Mouse (Mus musculus): Measurements from ENCODE around the gene Safb. TPM values are rescaled to one million over a fixed set of nuclear protein-coding genes. Genes with fewer than 3 reads are reported as not detected.

Safb gene
- polyA plus RNA-seq, 1 experiment = 226 TPM

DNA sequence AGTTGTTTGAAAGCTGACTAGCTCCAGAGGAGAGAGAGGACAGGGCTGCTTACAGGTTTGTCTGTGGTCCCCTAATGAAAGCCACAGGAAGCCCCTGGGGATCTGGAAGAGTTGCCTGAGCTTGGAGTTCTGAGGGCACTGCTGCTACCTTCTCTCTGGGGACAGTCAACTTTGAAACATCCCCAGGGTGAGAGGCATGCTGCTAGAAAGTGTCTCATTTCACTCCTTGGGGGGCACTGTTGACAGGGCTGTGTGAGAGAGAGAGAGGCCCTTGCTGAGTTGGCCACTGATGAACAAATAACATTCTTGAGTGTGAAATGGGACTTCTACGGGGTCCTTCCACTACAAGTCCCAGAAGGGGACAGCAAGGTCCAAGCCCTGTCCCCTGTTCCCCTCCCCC, 3.1 kb downstream of the Safb start:
- no peak for TF ChIP-seq GATA1 (IDR thresholded peaks at IDR 0.05; ENCODE audit: low read length)

DNA sequence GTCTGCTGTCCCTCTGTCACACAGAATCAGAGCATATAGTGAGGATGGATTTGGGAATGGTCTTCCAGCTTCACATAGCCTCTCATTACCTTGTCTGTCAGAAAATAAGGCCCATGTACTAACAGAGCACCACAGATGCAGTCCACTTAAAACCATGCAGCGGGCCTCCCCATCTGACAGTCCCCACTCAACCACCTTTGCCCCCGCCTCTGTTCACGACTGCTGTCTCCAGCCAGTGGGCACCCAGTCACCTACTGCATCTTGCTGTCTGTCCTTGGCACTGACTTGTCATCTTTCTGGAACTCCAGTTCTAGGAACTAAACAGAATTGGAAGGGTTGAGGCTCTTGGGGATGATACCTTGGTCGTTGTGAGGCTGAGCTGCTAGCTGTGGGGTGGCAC, 4.3 kb downstream of the Safb start:
- no peak for TF ChIP-seq GATA1 (IDR thresholded peaks at IDR 0.05; ENCODE audit: low read length)

DNA sequence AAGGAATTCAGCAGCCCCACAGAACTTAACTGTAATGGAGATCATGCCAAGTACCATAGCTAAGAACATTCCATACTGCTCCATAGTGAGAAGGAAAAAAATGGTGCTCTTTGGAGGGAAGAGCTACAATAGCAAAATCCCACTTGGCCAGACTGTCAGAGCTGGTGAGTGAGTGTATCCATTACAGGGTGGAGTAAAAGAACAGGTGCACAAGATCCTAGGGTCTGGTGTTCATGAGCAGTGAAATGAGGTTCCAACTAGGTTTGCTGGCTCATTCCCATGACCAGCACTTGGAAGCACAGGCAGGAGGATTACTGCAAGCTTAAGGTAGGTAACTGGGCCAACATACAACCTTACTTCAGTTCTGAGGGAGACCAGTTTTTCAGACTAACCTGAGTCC, 7.9 kb downstream of the Safb start:
- no peak for TF ChIP-seq GATA1 (IDR thresholded peaks at IDR 0.05; ENCODE audit: low read length)

DNA sequence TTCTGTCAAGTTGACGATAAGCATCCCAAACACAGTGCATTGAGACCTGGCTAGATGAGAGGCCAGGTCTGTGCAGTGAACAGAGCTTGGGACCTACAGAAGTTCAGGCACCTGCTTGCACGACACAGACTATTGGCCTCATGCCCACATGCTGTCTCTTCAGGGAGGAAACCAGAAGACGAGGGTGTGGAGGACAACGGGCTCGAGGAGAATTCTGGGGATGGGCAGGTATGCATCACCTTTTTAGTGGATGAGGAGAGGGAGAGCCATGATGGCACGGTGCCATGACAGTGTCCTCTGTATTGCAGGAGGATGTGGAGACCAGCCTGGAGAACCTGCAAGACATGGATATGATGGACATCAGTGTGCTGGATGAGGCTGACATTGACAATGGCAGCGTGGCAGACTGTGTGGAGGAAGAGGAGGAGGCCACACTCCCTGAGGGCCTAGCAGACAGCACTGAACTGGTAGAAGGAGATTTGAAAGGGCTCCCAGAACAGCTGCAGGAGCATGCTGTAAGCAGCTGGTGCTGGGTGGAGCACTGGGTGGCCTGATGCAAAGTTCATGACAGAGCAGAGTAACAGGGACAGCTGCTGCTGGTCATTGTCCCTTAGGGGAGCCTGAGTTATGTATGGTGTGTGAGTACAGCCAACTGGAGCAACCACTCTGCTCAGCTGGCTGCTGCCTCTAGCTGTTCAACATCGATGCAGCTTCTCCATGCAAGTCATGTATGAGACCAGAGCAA, 9.1 kb downstream of the Safb start:
- TF ChIP-seq GATA1 (IDR thresholded peaks at IDR 0.05; ENCODE audit: low read length) = no peak

DNA sequence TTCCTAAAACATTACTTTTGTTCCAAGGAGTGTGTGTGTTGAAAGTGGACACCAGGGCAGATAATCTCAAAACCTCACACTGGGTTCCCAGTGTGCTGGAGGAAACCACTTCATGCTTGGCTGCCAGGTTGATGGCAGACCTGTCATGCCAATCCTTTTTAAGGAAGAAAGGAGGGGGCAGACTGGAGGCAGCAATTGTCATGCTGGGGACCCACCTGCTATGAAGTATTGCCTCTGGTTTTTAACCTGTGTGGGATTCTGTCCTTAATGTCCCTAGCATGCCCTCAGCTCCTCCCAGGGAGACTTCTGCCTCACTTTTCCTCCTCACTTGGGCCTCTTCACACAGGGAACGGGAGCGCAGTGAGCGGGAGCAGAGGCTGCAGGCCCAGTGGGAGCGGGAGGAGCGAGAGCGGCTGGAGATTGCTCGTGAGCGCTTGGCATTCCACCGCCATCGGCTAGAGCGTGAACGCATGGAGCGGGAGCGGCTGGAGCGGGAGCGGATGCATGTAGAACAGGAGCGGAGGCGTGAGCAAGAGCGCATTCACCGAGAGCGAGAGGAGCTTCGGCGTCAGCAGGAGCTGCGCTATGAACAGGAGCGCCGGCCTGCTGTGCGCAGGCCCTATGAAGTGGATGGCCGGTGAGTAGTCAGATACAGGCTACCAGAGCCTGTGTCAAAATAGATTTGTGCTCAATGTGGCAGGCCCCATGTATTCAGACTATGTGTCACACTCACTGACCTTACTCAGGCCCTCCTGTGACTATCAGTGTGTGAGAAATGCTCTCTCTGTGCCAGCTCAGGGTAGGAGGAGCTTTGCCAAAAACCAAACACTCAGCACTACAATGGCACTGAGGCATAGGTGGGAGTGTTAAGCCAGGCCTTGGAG, 18.8 kb downstream of the Safb start:
- no peak for TF ChIP-seq GATA1 (IDR thresholded peaks at IDR 0.05; ENCODE audit: low read length)

DNA sequence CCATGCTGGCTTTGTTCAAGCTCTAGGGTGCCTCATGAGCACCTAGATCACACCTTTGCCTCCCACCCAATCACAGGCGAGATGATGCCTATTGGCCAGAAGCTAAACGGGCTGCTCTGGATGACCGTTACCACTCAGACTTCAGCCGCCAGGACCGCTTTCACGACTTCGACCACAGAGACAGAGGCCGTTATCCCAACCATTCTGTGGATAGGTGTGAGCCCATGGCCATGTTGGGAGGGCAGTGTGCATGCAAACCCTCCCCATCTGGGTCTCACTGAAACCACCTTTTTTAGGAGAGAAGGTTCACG, 19.4 kb downstream of the Safb start:
- no peak for TF ChIP-seq GATA1 (IDR thresholded peaks at IDR 0.05; ENCODE audit: low read length)

DNA sequence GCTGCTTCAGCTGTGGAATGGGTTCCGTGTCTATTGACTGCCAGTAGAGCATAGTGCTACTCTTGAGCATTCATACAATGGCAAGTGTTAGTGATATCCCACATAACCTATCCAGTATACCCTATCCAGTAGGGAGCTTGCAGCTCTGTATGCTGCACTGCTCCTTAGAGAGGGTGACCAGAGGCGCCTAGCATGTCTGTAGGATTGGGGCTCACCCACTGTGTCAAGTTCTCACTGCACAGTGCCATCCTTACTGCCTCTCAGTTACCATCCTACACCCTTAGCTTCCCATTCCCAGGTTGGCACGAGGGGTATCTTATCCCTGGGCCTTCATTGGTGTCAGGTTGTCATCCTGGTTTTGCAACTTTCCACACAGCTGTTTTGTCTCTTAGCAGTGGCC, 19.8 kb downstream of the Safb start:
- TF ChIP-seq GATA1 (IDR thresholded peaks at IDR 0.05; ENCODE audit: low read length) = no peak

DNA sequence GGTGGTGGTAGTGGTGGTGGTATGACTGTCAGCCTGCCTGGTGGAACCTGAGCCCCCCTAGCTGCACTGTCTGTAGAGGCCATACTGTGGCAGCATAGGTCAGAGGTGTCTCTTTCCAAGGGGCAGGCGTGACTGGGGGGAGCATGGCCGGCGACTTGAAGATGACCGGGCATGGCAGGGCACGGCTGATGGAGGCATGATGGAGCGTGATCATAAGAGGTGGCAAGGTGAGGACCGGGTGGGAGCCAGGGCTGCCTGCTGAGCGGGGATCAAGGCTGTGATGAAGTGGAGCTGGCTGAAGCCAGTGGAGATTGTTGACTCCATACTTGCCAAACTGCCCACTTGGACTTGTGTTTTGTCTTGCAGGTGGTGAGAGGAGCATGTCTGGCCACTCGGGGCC, 20.8 kb downstream of the Safb start:
- no peak for TF ChIP-seq GATA1 (IDR thresholded peaks at IDR 0.05; ENCODE audit: low read length)

DNA sequence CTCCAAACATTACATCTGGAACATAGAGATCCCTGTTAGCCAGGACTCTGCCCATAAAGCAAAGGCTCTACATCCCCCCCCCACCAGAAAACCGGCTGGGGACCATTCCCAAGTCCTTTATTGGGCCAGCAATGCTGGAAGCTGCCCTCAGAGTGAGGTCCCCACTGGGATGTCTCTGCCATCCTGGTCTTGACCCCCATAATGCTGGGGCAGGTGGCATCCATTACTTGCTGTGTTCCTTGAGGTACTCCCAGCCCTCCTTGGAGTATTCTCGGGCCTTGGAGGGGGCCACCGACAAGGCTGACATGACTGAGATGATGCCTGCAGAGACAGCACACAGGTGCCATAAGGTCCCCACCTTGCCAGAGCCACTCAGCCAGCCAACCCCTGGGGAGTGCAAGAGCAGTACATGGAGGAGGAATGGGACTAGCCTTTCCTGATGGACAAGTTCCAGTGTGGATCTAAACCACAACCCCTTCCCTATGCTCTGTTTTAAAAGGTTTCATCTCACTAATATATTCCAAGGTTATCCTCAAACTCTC, 23.0 kb downstream of the Safb start:
- TF ChIP-seq GATA1 (IDR thresholded peaks at IDR 0.05; ENCODE audit: low read length) = no peak

DNA sequence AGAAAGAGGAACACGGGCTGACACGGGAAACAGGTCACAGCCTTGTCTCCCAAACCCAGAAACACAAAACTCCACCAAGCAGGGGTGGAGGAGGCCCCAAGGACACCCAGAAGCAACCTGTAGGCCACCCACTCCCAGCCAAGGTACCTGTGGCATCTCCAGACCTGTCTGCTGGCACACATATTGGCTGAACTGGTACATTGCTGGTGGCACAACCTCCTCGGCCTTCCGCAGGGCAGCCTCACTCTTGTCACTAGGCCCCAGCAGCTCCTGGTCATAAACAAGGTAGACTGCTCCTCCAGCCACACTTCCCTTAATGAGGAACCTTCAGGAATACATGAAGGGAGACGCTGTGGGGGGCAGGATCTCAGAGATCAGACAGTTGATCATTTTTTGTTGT, 24.1 kb downstream of the Safb start:
- no peak for TF ChIP-seq GATA1 (IDR thresholded peaks at IDR 0.05; ENCODE audit: low read length)

DNA sequence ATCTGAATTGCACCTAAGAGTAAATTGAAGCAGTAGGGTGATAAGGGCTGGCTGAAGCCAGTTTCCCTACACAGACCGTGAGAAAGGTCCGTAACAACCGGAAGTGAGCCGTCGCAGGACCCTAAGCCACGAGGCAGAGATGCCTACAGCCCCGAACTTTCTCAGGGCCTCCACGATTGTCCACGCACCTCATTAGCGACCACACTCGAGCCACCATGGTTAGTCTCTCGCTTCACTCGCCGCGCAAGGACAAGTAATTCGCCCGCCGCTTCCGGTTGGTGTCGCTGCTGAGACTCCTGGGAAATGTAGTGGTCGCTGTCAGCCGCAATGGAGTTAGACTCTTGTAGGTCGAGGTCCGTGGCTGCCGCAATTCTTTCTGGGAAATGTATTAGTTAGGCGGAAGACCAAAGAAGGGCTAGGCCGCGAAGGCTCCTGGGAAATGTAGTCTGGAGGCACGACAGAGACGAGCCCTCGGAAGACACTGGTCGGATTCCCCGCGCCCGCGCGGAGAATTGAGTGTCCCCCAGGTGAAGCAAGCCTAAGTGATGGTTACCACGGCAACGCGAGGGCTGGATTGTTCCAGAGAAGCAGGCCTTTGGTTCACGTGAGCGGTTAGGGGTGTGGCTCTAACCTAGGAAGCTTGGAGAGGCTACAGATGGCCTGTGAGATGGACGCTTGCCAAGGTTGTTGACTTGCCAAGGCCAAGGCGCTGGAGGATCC, 25.0 kb downstream of the Safb start, which contains the start of gene 2410015M20Rik:
2410015M20Rik (minus strand) TSS at position 320 of the 720 bp plus-strand sequence.
- no peak for TF ChIP-seq GATA1 (IDR thresholded peaks at IDR 0.05; ENCODE audit: low read length)

DNA sequence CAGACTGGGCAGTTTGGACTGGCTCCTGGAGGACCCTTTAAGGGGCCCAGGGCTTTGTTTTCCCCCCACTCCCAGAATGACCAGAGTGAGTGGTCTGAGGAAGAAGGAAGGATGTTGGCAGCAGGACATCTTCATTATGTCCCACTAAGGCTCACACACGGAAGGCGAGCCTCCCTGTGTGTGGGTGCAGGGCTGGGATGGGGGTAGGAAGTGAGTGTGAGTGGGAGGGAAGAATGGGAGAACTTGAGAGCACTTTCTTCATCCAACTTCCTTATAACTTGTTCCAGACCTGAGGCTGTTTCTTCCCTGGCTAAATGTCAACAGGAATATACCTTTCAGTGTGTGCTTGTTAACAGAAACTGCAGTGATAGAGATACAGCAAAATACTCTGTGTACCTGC, 26.7 kb downstream of the Safb start:
- TF ChIP-seq GATA1 (IDR thresholded peaks at IDR 0.05; ENCODE audit: low read length) = no peak

DNA sequence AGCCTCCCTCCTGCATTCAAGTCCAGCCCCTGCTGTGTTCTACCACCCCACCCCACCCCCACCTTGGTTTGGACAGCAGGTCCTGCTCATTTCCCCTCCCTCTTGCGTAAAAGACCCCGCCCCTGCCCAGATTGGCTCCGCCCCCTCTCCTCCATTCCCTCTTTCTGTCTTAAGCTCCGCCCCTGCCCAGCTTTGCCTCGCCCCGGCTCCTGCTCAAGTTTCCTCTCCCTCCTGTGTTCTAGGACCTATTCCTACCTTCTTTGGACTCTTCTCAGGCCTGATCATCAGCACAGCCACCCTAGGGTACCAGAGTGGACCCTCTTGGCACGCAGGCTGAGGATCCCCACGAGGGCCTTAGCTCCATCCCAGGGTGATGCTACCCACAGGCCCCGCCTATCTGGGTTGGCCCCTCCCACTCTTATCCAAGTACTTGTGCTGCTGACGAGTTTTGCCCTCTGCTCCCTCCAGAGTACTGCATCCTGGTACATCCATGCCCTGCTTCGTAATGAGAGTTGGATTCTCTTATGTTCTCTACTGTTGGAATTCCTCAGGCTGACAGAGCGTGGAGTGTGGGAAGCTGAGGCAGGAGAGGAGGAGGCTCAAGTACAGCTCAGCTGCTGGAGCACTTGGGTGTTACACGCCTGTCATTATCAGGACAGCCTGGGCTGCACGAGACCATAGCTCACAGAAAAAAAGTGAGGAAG, 27.4 kb downstream of the Safb start:
- TF ChIP-seq GATA1 (IDR thresholded peaks at IDR 0.05; ENCODE audit: low read length) = no peak

DNA sequence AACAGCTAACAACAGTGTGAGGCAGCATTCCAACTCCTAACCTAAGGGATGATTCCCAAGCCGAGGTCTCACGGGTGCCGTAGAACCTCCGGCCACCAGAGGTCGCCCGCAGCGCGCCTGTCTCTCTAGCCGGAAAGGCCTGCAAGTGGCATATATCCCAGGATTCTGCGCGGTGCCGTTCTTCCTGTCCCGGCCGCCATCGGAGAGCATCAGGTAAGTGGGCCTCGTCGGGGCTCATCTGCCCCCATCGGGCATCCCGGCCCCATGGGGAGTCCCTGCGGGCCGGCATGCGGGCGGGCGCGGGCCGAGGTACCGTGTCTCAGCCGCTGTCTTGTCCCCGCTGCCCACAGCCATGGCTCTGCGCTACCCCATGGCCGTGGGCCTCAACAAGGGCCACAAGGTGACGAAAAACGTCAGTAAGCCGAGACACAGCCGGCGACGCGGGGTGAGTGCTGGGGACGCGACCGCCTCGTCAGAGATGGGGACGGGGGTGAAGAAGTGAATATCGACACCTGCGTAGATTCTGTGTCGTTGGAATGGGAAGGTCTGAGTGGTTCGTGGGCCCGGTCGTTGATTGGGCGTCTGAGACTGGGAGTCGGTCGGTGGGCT, 28.7 kb downstream of the Safb start, which contains the start of gene Rpl36:
Rpl36 (plus strand) TSS at position 181 of the 609 bp plus-strand sequence.
- TF ChIP-seq GATA1 (IDR thresholded peaks at IDR 0.05; ENCODE audit: low read length) = no peak
